Mouse (Mus musculus): ENCODE results near the gene Esf1.

GRCm38 (mm10) chr2:140215415-140215814, 45.1 kb upstream of the Esf1 start:
- TF ChIP-seq POLR2A (IDR thresholded peaks at IDR 0.05; ENCODE audit: control insufficient read depth, extremely low read depth, insufficient read depth, low read length, poor library complexity) (no peak), CTCF (IDR thresholded peaks at IDR 0.05; ENCODE audit: borderline replicate concordance, control insufficient read depth, extremely low read depth, insufficient read depth, low read length, poor library complexity) (no peak)
